Mouse (Mus musculus) liver, embryonic 12.5 days (tissue): ENCODE data around the gene Mmp28. TPM values are rescaled to one million over a fixed set of nuclear protein-coding genes. Genes with fewer than 3 reads are reported as not detected.

ENCODE experiments used
- ATAC-seq: fragments of 200-750 bp; cut with Nextera tagmentation; 2 replicates; pipeline ENCODE4 v1.8.0; 2017; ENCODE audit warnings: moderate number of reproducible peaks, mild to moderate bottlenecking, moderate library complexity
- H3K27ac ChIP-seq: fragments of 300-500 bp; sonication (generic); 2 replicates; pipeline ENCODE4 v1.5.1; 2016; ENCODE audit warnings: mild to moderate bottlenecking
- H3K27me3 ChIP-seq: fragments of 300-500 bp; sonication (generic); replicated peaks from 2 replicates; pipeline ENCODE4 v1.6.1; 2016; ENCODE audit warnings: mild to moderate bottlenecking, moderate library complexity
- H3K36me3 ChIP-seq: fragments of 300-500 bp; sonication (generic); 2 replicates; pipeline ENCODE4 v1.6.1; 2016; ENCODE audit warnings: mild to moderate bottlenecking, moderate library complexity
- H3K4me1 ChIP-seq: fragments of 300-500 bp; sonication (generic); 2 replicates; pipeline ENCODE4 v1.6.1; 2016
- H3K4me2 ChIP-seq: fragments of 300-500 bp; sonication (generic); 2 replicates; pipeline ENCODE4 v1.6.1; 2016; ENCODE audit warnings: mild to moderate bottlenecking, moderate library complexity
- H3K4me3 ChIP-seq: fragments of 300-500 bp; sonication (generic); 2 replicates; pipeline ENCODE4 v1.5.1; 2016; ENCODE audit warnings: mild to moderate bottlenecking, moderate library complexity
- H3K9ac ChIP-seq: fragments of 300-500 bp; sonication (generic); 2 replicates; pipeline ENCODE4 v1.6.1; 2016; ENCODE audit warnings: mild to moderate bottlenecking, moderate library complexity
- H3K9me3 ChIP-seq: fragments of 300-500 bp; sonication (generic); replicated peaks from 2 replicates; pipeline ENCODE4 v1.6.1; 2016; ENCODE audit warnings: mild to moderate bottlenecking, moderate library complexity
- WGBS: fragments of 180-500 bp; shearing (Covaris S2); methylation state at CpG from one replicate; pipeline ENCODE4 v1.1.7; 2016; ENCODE audit not compliant: insufficient replicate concordance; 5-methylcytosine and 5-hydroxymethylcytosine counted together
- polyA plus RNA-seq: library from polyadenylated mRNA; unstranded; fragments of >200 nt; fragmentation: Nextera tagmentation; extraction: Ambion mirVana; gene quantifications from 2 replicates; pipeline ENCODE4 v1.2.1, GENCODE M21; 2016

Gene Mmp28
- polyA plus RNA-seq, 1 experiment from 2014 or later = 0.31 TPM

DNA sequence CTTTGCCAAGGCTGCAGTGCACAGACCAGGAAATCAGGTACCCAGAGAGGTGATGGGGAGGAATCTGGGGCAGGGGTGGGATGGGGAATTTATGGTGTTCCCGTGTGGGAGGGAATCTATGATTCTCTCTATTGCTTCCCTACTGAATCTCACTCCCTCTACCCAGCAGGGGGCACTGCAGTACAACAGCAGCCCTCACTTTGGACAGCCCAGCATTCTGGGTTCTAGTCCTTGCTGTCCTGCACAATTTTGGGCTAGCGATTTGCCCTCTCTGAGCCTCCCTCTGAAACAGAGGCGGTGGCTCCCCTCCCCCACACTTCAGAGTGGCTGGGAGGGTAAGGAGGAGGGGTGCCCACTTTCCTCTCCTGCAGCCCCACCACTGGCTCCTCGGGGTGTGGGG is 42.5 kb downstream of the Mmp28 start:
- H3K9me3 ChIP-seq = no peaks in the 10 kb centered on the region
- H3K9ac ChIP-seq = no peak overlapping the region
- no peak overlapping the region for H3K4me3 ChIP-seq
- 32% methylated on average over 4 of the region's 4 CpGs for WGBS
- H3K27me3 ChIP-seq = peaks cover 75% of the 10 kb centered on the region
- ATAC-seq = no peak
- no peaks in the 10 kb centered on the region for H3K36me3 ChIP-seq
- no peak overlapping the region for H3K4me2 ChIP-seq
- H3K27ac ChIP-seq = no peak overlapping the region
- peaks cover 6% of the 10 kb centered on the region; the same call in 1 of the 2 replicates for H3K4me1 ChIP-seq

DNA sequence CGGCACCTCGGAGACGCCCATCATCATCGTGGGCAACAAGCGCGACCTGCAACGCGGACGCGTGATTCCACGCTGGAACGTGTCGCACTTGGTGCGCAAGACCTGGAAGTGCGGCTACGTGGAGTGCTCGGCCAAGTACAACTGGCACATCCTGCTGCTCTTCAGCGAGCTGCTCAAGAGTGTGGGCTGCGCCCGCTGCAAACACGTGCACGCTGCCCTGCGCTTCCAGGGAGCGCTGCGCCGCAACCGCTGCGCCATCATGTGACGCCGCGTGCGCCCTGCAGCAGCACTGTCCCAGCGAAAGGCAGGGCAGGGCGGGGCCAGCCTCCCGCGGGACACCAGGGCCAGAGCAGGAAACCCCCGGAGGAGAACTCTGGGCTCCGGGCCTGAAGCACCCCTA is 44.3 kb downstream of the Mmp28 start:
- Histone ChIP-seq H3K4me2 (peak overlapping the region; percentile 10; the same call in 1 of the 2 replicates), H3K4me3 (no peak overlapping the region), H3K9me3 (no peaks in the 10 kb centered on the region), H3K27ac (no peak overlapping the region), H3K36me3 (no peaks in the 10 kb centered on the region), H3K9ac (no peak overlapping the region), H3K27me3 (peaks cover 73% of the 10 kb centered on the region), H3K4me1 (peaks cover 6% of the 10 kb centered on the region; the same call in 1 of the 2 replicates)
- 5% methylated on average over 38 of the region's 38 CpGs for WGBS
- ATAC-seq = no peak

DNA sequence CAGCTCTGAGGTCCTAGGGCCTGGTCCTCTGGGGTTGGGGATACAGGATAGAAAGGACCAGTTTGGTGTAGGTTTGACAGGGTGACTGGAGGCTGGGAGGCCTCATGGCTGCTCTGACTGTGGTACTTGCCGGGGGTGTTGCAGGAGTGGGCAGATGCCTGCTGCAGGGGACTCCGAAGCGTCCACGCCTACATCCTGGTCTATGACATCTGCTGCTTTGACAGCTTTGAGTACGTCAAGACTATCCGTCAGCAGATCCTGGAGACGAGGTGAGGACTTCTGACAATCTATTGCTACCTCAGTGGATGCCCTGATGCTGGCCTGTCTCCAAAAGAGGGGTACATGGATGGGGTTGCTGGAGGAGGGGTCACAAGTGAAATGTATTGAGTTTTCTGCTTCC is 45.2 kb downstream of the Mmp28 start:
- Histone ChIP-seq H3K9ac (no peak overlapping the region), H3K36me3 (no peaks in the 10 kb centered on the region), H3K27ac (no peak overlapping the region), H3K27me3 (peaks cover 78% of the 10 kb centered on the region), H3K4me1 (peaks cover 6% of the 10 kb centered on the region; the same call in 1 of the 2 replicates), H3K4me3 (no peak overlapping the region), H3K4me2 (no peak overlapping the region), H3K9me3 (no peaks in the 10 kb centered on the region)
- no peak for ATAC-seq
- 70% methylated on average over 7 of the region's 7 CpGs for WGBS

DNA sequence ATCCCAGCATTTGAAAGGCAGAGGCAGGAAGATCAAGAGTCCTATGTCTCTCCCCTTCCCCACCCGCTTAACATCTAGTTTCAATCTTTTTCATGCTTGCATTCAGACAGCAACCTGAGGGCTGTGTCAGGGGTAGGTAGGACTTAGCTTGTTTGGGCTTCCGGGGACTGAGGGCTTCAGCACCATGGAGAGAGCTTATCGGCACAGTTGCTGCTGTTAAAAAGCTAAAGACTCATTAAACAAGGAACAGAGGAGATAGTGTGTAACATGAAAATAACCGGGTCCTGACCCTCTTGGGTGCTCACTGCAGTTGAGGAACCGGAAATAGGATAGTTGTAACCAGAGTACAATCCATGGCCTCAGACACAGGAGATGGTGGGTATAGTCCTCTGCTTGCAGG is 45.8 kb downstream of the Mmp28 start:
- no peaks in the 10 kb centered on the region for H3K9me3 ChIP-seq
- peaks cover 6% of the 10 kb centered on the region; the same call in 1 of the 2 replicates for H3K4me1 ChIP-seq
- peaks cover 81% of the 10 kb centered on the region for H3K27me3 ChIP-seq
- H3K36me3 ChIP-seq = no peaks in the 10 kb centered on the region
- no peak overlapping the region for H3K4me3 ChIP-seq
- H3K4me2 ChIP-seq = no peak overlapping the region
- 10% methylated on average over 5 of the region's 5 CpGs for WGBS
- H3K9ac ChIP-seq = no peak overlapping the region
- no peak overlapping the region for H3K27ac ChIP-seq
- no peak for ATAC-seq

DNA sequence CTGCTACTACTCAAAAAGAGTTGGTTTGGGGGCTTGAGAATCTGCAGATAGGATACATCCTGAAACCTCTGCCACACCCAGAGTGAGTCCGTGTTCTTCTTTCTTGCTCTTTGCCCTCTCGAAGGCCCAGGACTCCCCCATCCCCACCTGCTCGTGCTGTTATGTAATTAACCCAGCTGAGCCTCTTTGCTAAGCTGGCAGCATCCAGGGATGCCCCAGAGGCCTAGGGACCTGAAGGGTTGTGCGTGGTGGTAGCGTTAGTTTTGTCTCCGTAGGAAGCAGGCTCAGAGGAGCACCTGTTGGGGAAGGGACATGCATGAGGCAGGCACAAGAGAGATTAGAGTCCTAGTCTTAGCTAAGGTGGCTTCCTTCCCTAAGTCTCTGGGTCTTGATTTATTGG is 52.4 kb downstream of the Mmp28 start:
- Histone ChIP-seq H3K4me1 (peaks cover 11% of the 10 kb centered on the region; the same call in 1 of the 2 replicates), H3K27me3 (peaks cover 70% of the 10 kb centered on the region), H3K9ac (no peak overlapping the region), H3K4me2 (0 out of 2 replicates have a peak overlapping the region, but pooled peaks have one; percentile 65), H3K27ac (no peak overlapping the region), H3K36me3 (no peaks in the 10 kb centered on the region), H3K9me3 (no peaks in the 10 kb centered on the region), H3K4me3 (peak overlapping the region; percentile 62; the same call in 1 of the 2 replicates)
- 46% methylated on average over 6 of the region's 6 CpGs for WGBS
- no peak for ATAC-seq

DNA sequence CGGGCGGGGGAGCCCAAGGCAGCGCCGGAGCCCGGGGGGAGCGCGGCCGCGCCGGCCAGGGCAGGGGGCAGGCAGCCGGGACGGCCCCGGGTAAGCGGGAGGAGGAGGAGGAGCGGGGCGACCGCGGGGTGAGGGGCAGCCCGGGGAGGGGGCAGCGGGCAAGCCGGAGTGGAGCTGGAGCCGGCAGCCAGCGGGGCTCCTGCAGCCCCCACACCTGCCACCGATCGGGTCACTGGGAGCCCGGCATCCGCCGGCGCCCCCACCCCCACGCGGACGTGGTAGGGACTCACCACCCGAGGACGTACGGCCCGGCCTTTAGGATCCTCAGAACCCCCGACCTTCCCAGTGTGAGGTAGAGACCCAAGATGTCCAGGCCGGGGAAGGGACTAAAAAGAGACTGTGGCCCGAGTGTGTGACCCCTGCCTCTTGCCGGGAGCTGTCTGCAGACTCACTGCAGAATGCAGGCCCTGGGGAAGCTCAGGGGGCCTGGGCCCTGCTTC is 53.0 kb downstream of the Mmp28 start:
- WGBS = 4% methylated on average over 24 of the region's 40 CpGs
- Histone ChIP-seq H3K9me3 (no peaks in the 10 kb centered on the region), H3K4me3 (peak overlapping the region; percentile 62), H3K36me3 (no peaks in the 10 kb centered on the region), H3K4me2 (peak overlapping the region; percentile 65), H3K27ac (no peak overlapping the region), H3K4me1 (peaks cover 11% of the 10 kb centered on the region; the same call in 1 of the 2 replicates), H3K9ac (peak overlapping the region; percentile 53), H3K27me3 (peaks cover 69% of the 10 kb centered on the region)
- ATAC-seq = 0 out of 2 replicates have a peak, but pooled peaks have one; percentile 32

DNA sequence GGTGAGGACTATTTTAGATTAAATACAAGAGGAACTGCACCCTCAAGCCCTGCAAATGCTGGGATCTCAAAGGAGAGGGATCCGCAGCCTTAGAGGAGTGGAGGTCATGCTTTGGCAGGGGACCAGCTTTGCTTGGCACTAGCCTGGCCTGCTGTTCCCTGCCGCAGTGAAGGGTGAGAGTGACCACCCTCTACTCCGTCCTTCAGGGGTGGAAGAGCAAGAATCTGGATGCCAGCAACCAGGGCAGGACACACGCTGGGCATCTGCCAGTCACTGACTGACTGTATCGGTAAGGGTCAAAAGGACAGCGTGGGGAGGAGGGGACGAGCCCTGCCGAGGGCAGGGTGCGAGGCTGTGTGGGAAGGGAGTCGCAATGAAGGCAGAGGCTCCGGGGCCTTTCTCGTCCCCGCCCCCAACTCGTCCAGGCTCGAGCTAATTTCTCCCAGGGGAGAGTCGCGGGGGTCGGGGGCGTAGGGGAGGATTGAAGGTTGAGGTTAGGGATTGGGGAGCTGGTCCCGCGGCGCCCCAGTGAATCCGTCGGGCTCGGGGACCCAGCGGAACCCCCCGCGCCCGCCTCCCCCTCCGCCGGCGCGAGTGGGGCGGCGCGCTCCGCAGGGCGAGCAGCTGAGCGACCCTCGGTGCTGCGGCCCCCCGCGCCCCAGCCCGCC is 53.6 kb downstream of the Mmp28 start, which contains the start of gene Rasl10b:
Gene Rasl10b (plus strand): TSS at position 51 of the 668 bp plus-strand sequence.
- Histone ChIP-seq H3K9me3 (no peaks in the 10 kb centered on the region), H3K36me3 (peaks cover 5% of the 10 kb centered on the region), H3K4me3 (peak within 1 kb of the TSS; percentile 62), H3K27me3 (peaks cover 69% of the 10 kb centered on the region), H3K27ac (no peak within 1 kb of the TSS), H3K4me2 (peak within 1 kb of the TSS; percentile 65), H3K9ac (peak within 1 kb of the TSS; percentile 53), H3K4me1 (peaks cover 11% of the 10 kb centered on the region; the same call in 1 of the 2 replicates)
- 4% methylated on average over 28 of the region's 44 CpGs for WGBS
- ATAC-seq = peak; percentile 54; the same call in 1 of the 2 replicates

DNA sequence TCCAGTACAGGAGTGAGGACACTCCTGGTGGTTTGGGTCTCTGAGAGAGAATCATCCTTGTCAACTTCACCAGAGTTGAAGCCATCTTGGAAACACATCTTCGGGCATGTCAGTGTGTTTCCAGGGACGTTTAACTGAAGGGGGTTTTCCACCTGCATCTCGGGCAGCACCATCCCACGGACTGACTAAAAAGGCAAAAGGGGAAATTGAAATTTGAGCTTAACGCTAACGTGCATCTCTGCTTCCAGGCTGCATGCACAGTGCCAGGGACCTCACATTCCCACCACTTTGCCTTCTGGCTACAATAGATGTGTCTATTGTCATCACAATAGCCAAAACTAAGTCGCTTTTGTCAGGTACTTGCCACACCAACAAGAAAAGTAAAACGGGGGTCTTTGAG is 54.6 kb downstream of the Mmp28 start:
- ATAC-seq = no peak
- Histone ChIP-seq H3K27ac (no peak overlapping the region), H3K9ac (no peak overlapping the region), H3K9me3 (no peaks in the 10 kb centered on the region), H3K4me2 (no peak overlapping the region), H3K27me3 (peaks cover 66% of the 10 kb centered on the region), H3K4me1 (peaks cover 11% of the 10 kb centered on the region; the same call in 1 of the 2 replicates), H3K4me3 (no peak overlapping the region), H3K36me3 (peaks cover 15% of the 10 kb centered on the region)
- whole genome bisulfite sequencing = 36% methylated on average over 8 of the region's 8 CpGs

DNA sequence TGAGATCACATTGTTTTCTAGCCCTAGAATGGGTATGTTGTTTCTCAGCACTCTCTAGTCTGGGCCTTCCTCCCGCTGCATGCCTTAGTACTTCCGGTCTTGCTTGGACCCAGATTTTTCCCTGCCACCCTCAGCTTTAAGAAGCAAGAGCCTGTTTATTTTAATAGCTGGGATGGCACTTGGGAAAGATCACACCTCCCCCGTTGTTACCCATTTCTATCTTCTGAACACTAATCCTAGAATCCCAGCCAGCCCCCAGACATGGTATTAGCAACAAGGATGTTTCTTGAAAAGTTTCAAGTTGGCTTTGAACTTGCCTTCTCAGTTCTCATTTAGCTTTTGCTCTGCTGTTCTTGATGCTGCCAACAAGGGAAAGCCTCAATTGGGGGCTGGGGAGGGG is 56.5 kb downstream of the Mmp28 start:
- 46% methylated on average over 3 of the region's 3 CpGs for WGBS
- peaks cover 26% of the 10 kb centered on the region for H3K36me3 ChIP-seq
- H3K4me2 ChIP-seq = no peak overlapping the region
- H3K4me3 ChIP-seq = no peak overlapping the region
- no peak for ATAC-seq
- H3K4me1 ChIP-seq = peaks cover 11% of the 10 kb centered on the region; the same call in 1 of the 2 replicates
- peaks cover 48% of the 10 kb centered on the region for H3K27me3 ChIP-seq
- H3K9ac ChIP-seq = no peak overlapping the region
- H3K9me3 ChIP-seq = no peaks in the 10 kb centered on the region
- H3K27ac ChIP-seq = no peak overlapping the region

DNA sequence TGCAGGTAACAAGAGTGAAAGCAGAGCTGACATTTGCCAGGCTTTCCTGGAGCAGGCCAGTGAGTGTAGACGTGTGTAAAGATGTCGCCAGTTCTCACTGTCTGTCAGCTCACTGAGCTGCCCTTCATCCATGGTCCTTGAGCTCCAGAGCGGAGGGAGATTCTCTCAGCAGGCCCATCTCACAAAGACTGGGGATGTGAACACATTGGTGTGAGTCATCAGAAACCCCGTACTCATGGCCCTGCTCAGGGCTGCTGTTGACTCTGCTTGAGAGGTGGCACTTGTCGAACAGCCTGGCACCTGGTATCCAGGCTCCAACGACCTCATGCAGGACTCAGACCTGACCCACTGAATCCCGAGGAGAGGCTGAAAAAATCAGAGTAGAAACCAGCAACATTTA is 59.1 kb downstream of the Mmp28 start:
- no peaks in the 10 kb centered on the region for H3K4me1 ChIP-seq
- H3K4me2 ChIP-seq = no peak overlapping the region
- no peak overlapping the region for H3K4me3 ChIP-seq
- no peaks in the 10 kb centered on the region for H3K9me3 ChIP-seq
- H3K9ac ChIP-seq = no peak overlapping the region
- 79% methylated on average over 7 of the region's 7 CpGs for WGBS
- H3K27me3 ChIP-seq = peaks cover 21% of the 10 kb centered on the region
- no peak overlapping the region for H3K27ac ChIP-seq
- no peak for ATAC-seq
- H3K36me3 ChIP-seq = peaks cover 46% of the 10 kb centered on the region

DNA sequence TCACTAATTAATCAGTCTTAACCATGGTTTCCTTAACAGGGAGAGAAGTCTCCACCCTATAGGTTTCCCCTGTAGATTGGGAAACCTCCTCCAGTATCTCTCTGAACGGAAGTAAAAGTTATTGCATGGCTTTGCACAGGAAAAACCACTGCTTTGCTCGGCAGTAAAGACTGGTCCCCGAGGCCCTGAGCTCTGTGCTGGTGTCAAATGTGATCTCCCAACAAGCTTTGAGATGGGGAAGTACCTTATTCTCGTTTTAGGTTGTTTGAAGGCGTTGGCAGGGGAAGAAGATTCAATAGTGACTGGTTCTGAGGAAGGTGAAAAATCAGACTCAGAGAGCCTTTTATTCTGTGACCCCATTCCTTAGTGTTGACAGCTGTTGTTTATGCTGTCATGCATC is 64.1 kb downstream of the Mmp28 start:
- H3K36me3 ChIP-seq = peaks cover 76% of the 10 kb centered on the region
- ATAC-seq = no peak
- no peak overlapping the region for H3K4me3 ChIP-seq
- 63% methylated on average over 5 of the region's 5 CpGs for WGBS
- H3K9me3 ChIP-seq = no peaks in the 10 kb centered on the region
- no peaks in the 10 kb centered on the region for H3K4me1 ChIP-seq
- H3K27ac ChIP-seq = no peak overlapping the region
- no peaks in the 10 kb centered on the region for H3K27me3 ChIP-seq
- H3K9ac ChIP-seq = no peak overlapping the region
- H3K4me2 ChIP-seq = no peak overlapping the region

DNA sequence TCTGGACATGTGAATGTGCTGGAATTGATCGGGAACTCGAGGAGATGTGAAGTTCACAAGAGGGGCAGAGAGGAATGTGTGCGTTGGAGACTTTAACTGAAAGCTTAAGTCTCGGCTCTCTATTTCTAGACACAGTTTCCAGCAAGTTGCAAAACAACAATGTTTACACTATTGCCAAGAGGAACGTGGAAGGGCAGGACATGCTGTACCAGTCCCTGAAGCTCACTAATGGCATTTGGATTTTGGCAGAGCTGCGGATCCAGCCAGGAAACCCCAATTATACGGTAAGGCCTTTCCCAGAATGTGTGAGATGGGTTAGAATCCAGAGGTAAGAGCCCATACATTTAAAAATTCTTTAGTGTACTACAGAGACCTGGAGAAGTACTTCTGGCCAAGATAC is 65.2 kb downstream of the Mmp28 start:
- Histone ChIP-seq H3K27ac (no peak overlapping the region), H3K36me3 (peaks cover 76% of the 10 kb centered on the region), H3K4me3 (no peak overlapping the region), H3K4me1 (no peaks in the 10 kb centered on the region), H3K9ac (no peak overlapping the region), H3K9me3 (no peaks in the 10 kb centered on the region), H3K27me3 (no peaks in the 10 kb centered on the region), H3K4me2 (no peak overlapping the region)
- 84% methylated on average over 7 of the region's 7 CpGs for WGBS
- ATAC-seq = no peak
